In the genomic region with DNA sequence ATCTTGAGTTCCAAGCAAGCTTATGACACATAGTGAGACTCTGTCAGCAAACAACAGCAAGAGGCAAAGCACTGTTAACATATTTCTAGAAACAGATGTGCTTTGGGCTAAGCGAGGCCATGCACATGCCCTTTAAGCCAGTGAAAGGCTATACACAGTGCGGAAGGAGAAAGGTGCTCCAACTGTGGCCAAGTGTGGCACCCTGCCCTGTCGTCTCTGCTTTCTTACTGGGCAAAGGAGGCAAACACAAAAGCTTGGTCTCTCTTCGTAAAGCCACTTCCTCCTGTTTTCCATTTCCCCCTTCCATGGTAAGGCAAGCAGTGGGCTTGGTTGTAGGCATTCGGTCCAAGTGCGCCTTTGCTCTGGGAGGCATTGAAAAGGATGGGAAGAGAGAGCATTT, we compare ENCODE assay signal across 27 mouse cellular contexts.
"Had no signal": no experiment of that assay in that cellular context is flagged by ENCODE, and none has a peak within 500 bp of the region (broad histone marks: within the 10 kb centered on the region; RNA-seq: fewer than 3 reads in every experiment).

No protein-coding gene starts in this region.

- H3K9me3 ChIP-seq: heart, embryonic 10.5 days; heart, embryonic 12.5 days; hindbrain, embryonic 10.5 days; hindbrain, embryonic 12.5 days; intestine, embryonic 15.5 days; limb, embryonic 10.5 days; limb, embryonic 12.5 days; liver, embryonic 13.5 days; liver, embryonic 15.5 days had no signal

- H3K27ac ChIP-seq: heart, embryonic 10.5 days; hindbrain, embryonic 10.5 days; hindbrain, embryonic 12.5 days; hindbrain, embryonic 14.5 days; hindbrain, postnatal 0 days; intestine, embryonic 15.5 days; layer of hippocampus, adult 2 months; left cerebral cortex, adult 2 months; limb, embryonic 10.5 days; limb, embryonic 12.5 days; liver, embryonic 13.5 days; liver, embryonic 15.5 days had no signal

- H3K9ac ChIP-seq: heart, embryonic 12.5 days; hindbrain, embryonic 12.5 days; hindbrain, embryonic 14.5 days; intestine, embryonic 15.5 days; limb, embryonic 12.5 days; liver, embryonic 13.5 days; liver, embryonic 15.5 days had no signal

- H3K36me3 ChIP-seq: heart, embryonic 10.5 days; heart, embryonic 12.5 days; hindbrain, embryonic 10.5 days; hindbrain, embryonic 12.5 days; intestine, embryonic 15.5 days; limb, embryonic 10.5 days; limb, embryonic 12.5 days; liver, embryonic 13.5 days; liver, embryonic 15.5 days had no signal

- H3K27me3 ChIP-seq: hindbrain, embryonic 12.5 days; intestine, embryonic 15.5 days had no signal

- ATAC-seq: hindbrain, postnatal 0 days; inflammation-experienced regulatory T-cells, adult 6 months; intestine, embryonic 15.5 days; intestine, postnatal 0 days had no signal

- H3K4me3 ChIP-seq: heart, embryonic 10.5 days; heart, embryonic 12.5 days; hindbrain, embryonic 10.5 days; hindbrain, embryonic 12.5 days; intestine, embryonic 15.5 days; layer of hippocampus, adult 2 months; left cerebral cortex, adult 2 months; limb, embryonic 10.5 days; limb, embryonic 12.5 days; liver, embryonic 13.5 days; liver, embryonic 15.5 days had no signal

- H3K4me2 ChIP-seq: heart, embryonic 12.5 days; hindbrain, embryonic 12.5 days; hindbrain, embryonic 14.5 days; intestine, embryonic 15.5 days; limb, embryonic 12.5 days; liver, embryonic 11.5 days; liver, embryonic 13.5 days; liver, embryonic 15.5 days had no signal

- DNase-seq: gastrocnemius, postnatal 10 days; gastrocnemius, postnatal 36 days; heart, adult 18-20 months; heart, postnatal 10 days; heart, postnatal 4 days; kidney, adult 18-20 months; kidney, adult 8-10 months; kidney, postnatal 10 days; kidney, postnatal 25 days; kidney, postnatal 4 days; liver; liver, embryonic 13.5 days had no signal
